In genomic region chr1:97585106-97585505, GRCm38 (mm10) we compare ENCODE assay signal across 24 mouse cellular contexts.
"Had no signal": no experiment of that assay in that cellular context is flagged by ENCODE, and none has a peak within 500 bp of the region (broad histone marks: within the 10 kb centered on the region; RNA-seq: fewer than 3 reads in every experiment).

No protein-coding gene starts in this region.

- H3K27ac ChIP-seq: kidney, postnatal 0 days; layer of hippocampus, adult 2 months; limb, embryonic 10.5 days; limb, embryonic 13.5 days; lung, embryonic 15.5 days; midbrain, embryonic 10.5 days; midbrain, embryonic 15.5 days; neural tube, embryonic 12.5 days; neural tube, embryonic 15.5 days; stomach, postnatal 0 days had no signal

- H3K4me1 ChIP-seq: limb, embryonic 10.5 days; limb, embryonic 13.5 days; lung, embryonic 15.5 days; midbrain, embryonic 15.5 days; neural tube, embryonic 12.5 days; neural tube, embryonic 15.5 days had no signal

- ATAC-seq: inflammation-experienced regulatory T-cells, adult 6 months; intestine, postnatal 0 days; midbrain, embryonic 15.5 days had no signal

- H3K9me3 ChIP-seq: limb, embryonic 10.5 days; limb, embryonic 13.5 days; lung, embryonic 15.5 days; midbrain, embryonic 10.5 days; midbrain, embryonic 15.5 days; neural tube, embryonic 12.5 days; neural tube, embryonic 15.5 days had no signal

- H3K27me3 ChIP-seq: limb, embryonic 13.5 days; lung, embryonic 15.5 days; midbrain, embryonic 15.5 days; neural tube, embryonic 12.5 days; neural tube, embryonic 15.5 days had no signal

- H3K9ac ChIP-seq: limb, embryonic 13.5 days; lung, embryonic 15.5 days; midbrain, embryonic 15.5 days; neural tube, embryonic 12.5 days; neural tube, embryonic 15.5 days had no signal

- H3K36me3 ChIP-seq: limb, embryonic 10.5 days; limb, embryonic 13.5 days; lung, embryonic 15.5 days; midbrain, embryonic 10.5 days; midbrain, embryonic 15.5 days; neural tube, embryonic 12.5 days; neural tube, embryonic 15.5 days had no signal

- DNase-seq: kidney, adult 2 months; kidney, postnatal 25 days; layer of hippocampus, adult 9-11 months; lung, adult 18-20 months; lung, postnatal 10 days; lung, postnatal 4 days; right cerebral cortex, adult 18-20 months; right cerebral cortex, postnatal 14 days; right cerebral cortex, postnatal 4 days; thymus, adult 2 months; thymus, postnatal 14 days; thymus, postnatal 4 days had no signal

- H3K4me3 ChIP-seq: layer of hippocampus, adult 2 months; limb, embryonic 10.5 days; limb, embryonic 13.5 days; lung, embryonic 15.5 days; midbrain, embryonic 10.5 days; midbrain, embryonic 15.5 days; neural tube, embryonic 12.5 days; neural tube, embryonic 15.5 days had no signal

- H3K4me2 ChIP-seq: limb, embryonic 13.5 days; lung, embryonic 15.5 days; midbrain, embryonic 15.5 days; neural tube, embryonic 12.5 days; neural tube, embryonic 15.5 days had no signal
